Mouse (Mus musculus) neural tube, embryonic 10.5 days (tissue): ENCODE results near the gene Nkap.
"Not testable (repeated sequence)": the region's sequence is repeated elsewhere in the genome, so short reads cannot be mapped to it uniquely, and the experiment has no call there.

ENCODE experiments used
- DNase-seq: peaks from one replicate; pipeline ENCODE4 v3.0.0-alpha.2; 2017; ENCODE audit warnings: low spot score; ENCODE audit errors: extremely low spot score

Nkap gene

GRCm38 (mm10) chrX:37126671-37127358 is at the start of gene Nkap:
TSS of gene Nkap (plus strand) at chrX:37126795.
- peak; percentile 76 for DNase-seq

GRCm38 (mm10) chrX:37080345-37080744 is 46.2 kb upstream of the Nkap start:
- not testable (repeated sequence) for DNase-seq

DNA sequence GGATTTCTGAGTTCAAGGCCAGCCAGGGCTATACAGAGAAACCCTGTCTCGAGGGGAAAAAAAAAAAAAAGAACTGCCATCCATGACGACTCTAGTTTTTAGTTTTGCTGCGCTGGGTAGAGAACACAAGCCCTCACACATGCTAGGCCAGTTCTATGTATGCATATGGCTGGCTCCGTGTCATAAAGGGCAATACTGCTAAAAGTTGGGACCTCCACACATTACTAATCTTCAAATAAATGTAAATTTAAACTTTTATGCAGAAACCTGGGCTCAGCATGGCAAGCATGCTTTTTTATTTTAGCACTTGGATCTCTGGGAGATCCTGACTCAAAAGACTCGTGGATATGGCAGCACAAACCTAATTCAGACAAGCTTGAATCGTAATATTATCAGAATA is 45.4 kb upstream of the Nkap start:
- DNase-seq, result no peak

DNA sequence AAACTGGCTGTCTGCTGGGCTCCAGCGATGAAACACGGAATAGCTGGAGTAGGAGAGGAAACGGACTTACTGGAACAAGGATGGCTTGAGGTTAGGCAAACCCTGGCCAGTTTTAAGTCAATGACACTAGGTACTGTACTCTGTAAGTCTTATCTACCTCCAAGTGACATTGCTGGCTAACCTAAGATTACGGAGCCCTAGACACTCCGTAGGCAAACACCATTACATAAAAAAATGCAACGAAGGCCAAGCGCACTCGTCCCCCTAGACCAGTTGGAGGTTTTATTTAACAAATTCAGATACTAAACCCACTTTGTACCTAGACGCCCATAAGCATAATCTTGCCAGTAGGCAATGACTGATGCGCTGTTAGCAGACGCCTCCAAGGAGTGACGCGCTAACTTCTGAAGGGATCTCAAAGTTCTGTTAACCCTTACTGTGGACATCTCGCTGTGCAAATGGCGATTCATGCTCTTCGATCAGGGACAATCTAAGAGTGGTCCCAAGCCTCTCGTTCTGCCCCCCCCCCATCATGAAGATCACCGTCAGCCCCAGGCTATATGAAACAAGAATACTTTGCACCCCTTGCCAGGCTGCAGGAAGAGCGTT is 42.2 kb upstream of the Nkap start:
- DNase-seq, result no peak

- peak; percentile 79 for DNase-seq
Measured at GRCm38 (mm10) chrX:37084927-37085660, 41.5 kb upstream of the Nkap start, which contains the start of gene Rpl39. TSS of gene Rpl39 (minus strand) at chrX:37085402.

- no peak for DNase-seq
Measured at GRCm38 (mm10) chrX:37085665-37086064, 40.9 kb upstream of the Nkap start.

- DNase-seq, result no peak
Measured at GRCm38 (mm10) chrX:37088778-37089177, 37.8 kb upstream of the Nkap start.

DNA sequence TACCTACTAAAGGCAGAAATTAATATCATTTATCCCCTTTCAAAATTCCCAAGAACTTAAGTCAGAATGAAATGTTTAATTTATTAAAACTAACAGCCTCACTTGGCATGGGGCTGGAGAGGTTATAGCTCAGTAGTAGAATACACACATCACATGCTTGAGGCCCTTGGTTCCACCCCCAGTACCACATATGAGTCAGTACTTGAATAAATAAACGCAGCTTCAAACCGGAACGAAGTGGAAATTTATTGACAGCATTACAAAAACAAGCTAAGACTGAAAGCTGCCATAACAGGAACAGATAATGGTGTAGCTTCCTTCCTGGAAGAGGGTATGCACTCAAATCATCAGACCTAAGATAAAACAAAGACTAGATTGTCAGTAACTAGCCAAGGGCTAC is 35.1 kb upstream of the Nkap start:
- no peak for DNase-seq

GRCm38 (mm10) chrX:37095106-37095768 is 31.4 kb upstream of the Nkap start:
- DNase-seq, result no peak

DNA sequence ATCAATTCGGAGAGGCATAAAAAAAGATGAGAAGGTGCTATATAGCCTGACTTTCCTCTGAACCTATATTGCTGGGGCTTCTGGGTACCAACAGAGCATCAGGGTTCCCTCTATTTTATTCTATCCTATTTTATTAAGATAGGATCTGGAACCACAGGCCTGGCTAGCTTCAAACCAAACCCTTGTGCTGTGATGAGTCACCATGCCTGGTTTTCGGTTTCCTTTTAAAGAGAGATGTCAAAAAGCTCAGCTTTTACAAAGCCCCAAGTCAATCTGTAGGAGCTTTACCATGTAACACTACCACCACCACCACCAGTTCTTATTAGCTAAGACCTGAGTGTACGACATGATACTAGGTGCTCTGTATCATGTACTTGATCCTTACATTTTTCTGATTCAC is 27.9 kb upstream of the Nkap start:
- no peak for DNase-seq

DNA sequence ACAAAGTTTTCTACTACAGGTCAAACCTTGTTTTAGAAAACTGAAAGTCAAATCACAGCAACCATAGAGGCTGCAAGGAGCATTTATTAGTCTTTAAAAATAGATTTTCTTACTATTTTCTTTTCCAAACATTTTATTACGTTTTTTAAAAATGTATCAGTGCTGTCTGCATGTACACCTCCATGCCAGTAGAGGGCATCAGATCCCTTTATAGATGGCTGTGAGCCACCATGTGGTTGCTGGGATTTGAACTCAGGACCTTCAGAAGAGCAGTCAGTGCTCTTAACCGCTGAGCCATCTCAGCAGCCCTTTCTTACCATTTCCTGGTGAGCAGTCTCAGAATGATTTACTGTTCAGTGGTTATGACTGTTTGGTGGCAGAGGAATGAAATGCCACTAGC is 22.8 kb upstream of the Nkap start:
- DNase-seq, result no peak

- no peak for DNase-seq
Measured at GRCm38 (mm10) chrX:37109526-37110192, 16.9 kb upstream of the Nkap start.

GRCm38 (mm10) chrX:37110193-37110880 is 16.3 kb upstream of the Nkap start, which contains the start of gene Upf3b:
TSS of gene Upf3b (minus strand) at chrX:37110322.
- DNase-seq, result peak; percentile 83

GRCm38 (mm10) chrX:37110881-37111193 is 15.8 kb upstream of the Nkap start:
- no peak for DNase-seq

GRCm38 (mm10) chrX:37117085-37117484 is 9.5 kb upstream of the Nkap start:
- DNase-seq, result no peak

DNA sequence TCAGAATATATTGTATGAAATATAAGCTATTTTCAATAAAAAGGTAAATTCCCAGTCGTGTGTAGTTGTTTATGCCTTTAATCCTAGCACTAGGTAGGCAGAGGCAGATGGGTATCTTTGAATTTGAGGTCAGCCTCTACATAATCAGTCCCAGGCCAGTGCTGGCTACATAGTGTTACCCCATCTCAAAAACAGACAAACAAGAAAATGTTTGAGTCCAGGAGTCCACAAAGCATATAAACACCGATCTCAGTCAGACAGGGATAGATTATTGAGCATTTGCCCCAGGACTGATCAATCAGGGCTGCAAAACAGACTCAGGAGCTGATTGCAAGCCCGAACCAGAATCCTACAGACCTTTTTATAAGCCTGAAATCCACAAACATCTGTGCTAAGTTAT is 7.0 kb upstream of the Nkap start:
- no peak for DNase-seq

DNA sequence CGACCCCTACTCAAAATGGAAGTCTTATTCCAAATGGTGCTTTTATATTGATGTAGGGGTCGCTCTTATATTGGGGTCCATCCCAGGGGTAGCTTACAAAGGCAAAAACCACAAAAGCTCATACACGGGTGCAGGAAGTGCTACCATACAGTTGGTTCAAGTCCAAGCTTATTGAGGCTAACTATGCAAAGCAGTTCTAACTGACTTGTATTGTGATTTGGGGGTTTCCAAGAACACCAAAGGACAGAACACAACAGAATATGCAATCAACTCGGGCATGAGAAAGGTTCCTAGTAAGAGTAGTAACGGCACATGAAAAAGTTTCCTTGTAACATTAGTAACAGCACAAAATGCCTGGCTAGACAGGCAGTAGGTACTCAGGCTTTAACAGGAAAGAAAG is 6.4 kb upstream of the Nkap start:
- DNase-seq, result no peak

DNA sequence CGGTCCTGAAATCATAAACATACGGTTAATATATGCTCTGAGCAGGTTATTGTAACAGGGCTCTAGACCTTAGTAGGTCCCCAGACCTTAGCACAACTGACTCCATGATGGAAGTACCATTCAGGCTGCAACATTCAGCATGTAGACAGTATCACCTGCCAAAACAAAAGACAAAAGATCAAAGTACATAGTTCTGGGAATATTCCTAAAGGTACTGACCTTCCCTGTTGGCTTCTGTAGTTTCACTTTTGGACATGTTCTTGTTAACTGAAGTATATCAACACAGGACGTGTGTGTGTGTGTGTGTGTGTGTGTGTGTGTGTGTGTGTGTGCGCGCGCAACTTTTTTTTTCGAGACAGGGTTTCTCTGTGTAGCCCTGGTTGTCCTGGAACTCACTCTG is 1.1 kb upstream of the Nkap start:
- DNase-seq, result no peak

- no peak for DNase-seq
Measured at GRCm38 (mm10) chrX:37141732-37142131, 15.1 kb downstream of the Nkap start.

DNA sequence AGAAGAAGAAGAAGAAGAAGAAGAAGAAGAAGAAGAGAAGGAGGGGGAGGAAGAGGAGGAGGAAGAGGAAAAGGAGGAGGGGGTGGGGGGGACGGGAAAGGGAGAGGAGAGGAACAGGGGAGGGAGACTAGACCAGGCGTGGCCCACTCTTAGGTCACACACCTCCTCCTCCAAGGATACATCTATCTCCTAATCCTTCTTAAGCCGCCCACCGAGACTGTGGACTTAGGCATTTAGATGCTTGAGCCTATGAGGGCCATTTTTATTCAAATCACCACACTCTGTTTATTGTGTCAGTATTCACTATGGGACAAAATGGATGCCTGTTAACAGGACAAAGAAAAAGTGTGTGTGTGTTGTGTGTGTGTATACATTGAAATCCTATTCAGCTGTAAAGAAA is 17.9 kb downstream of the Nkap start:
- DNase-seq, result not testable (repeated sequence)

DNA sequence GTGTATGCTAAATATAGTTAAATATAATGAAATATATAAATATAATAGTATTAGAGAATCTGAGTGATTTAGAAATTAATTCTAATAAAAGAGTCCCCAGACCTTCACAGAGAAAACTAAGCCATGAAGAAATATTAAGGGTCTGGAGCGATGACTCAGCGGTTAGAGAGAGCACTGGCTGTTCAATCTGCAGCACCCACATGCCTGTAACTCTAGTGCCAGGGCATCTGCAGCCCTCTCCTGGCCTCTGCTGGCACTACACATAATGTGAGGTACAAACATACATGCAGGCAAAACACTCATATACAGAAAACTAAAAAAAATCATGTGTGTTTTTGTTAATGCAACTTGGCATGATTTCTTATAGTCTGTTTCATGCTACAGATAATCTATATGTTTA is 18.4 kb downstream of the Nkap start:
- DNase-seq, result no peak
